Mouse (Mus musculus): ENCODE data around the gene Nfib. TPM values are rescaled to one million over a fixed set of nuclear protein-coding genes. Genes with fewer than 3 reads are reported as not detected.
A peak's percentile ranks its signal among the peaks of the same experiment; 100 is the strongest.

The Nfib gene
- total RNA-seq, 1 experiment from 2014 or later: 0.10 TPM

DNA sequence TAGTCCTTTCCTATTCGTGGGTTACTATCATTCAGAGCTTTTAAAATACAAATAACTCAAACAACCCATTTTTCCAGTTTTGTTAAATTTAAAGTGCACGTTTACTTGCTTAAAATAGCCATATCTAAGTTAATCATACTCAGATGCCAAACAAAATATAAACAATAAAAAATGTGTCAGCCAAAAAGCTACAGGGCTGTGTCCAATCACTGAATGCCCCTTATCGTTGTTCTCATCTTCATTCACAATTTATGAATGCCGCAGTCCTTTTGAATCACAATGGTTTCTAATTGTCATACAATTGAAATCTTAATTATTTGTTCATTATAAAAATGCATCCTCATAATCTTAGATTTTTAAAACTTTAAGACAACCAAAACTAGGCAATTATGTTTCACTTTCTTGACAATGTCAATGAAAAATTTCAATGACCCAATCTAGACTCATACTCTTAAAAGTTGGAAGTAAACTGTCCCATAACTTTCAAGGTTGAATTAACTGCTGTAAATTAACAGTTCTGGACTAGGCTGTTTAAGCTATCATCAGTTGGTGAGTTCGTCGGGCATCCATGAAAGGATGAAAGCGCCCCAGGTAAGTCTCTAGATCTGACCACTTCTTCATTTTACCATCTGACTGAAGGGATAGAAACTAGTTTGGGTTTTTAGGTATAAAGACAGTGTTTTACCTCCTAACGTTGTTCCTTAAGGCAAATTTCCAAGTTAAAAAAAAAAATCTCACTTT lies 202.1 kb downstream of the Nfib start:
- no peak for ATAC-seq (replicated peaks in 1 of 2; ENCODE audit: insufficient read depth in 1 of 2, low FRiP score in 2 of 2, low TSS enrichment in 1 of 2, low read depth in 1 of 2, poor library complexity in 2 of 2, severe bottlenecking in 2 of 2)

DNA sequence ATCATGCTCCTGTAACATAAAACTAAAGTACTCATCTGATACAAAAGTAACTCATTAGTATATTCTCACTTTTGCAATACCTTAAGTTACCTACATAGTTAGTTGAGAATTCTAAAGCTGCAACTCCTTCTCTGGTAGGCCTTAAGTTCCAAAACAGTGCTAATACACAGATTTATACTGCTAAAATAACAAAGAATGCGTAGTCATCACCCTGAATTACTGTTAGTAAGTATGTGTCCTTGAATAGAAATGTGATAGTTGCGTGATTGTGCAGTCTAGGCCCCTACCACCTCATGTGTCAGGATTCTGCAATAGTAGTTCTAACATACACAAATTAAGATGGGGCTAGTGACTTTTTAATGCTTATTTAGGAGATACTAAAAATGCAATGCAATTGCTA lies 202.9 kb downstream of the Nfib start:
- ATAC-seq (replicated peaks in 1 of 2; ENCODE audit: insufficient read depth in 1 of 2, low FRiP score in 2 of 2, low TSS enrichment in 1 of 2, low read depth in 1 of 2, poor library complexity in 2 of 2, severe bottlenecking in 2 of 2): no peak

DNA sequence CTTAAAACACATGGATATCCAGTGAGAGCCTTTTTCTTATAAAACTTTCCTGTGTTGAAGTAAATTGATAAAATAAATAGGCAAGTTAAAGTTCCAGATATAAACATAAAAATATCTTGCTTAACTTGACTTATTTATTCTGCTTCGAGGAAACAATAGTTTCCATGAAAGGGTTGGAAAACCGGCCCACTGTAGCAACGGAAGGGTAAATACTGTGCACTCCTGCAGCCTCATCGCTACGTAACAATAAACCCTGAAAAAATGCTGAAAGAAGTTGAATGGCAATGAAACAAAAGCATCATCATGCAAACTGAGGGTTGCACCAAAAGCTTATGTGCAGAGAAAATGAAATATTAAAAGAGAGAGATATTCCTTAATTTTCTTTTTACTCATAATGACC lies 203.5 kb downstream of the Nfib start:
- no peak for ATAC-seq (replicated peaks in 1 of 2; ENCODE audit: insufficient read depth in 1 of 2, low FRiP score in 2 of 2, low TSS enrichment in 1 of 2, low read depth in 1 of 2, poor library complexity in 2 of 2, severe bottlenecking in 2 of 2)

DNA sequence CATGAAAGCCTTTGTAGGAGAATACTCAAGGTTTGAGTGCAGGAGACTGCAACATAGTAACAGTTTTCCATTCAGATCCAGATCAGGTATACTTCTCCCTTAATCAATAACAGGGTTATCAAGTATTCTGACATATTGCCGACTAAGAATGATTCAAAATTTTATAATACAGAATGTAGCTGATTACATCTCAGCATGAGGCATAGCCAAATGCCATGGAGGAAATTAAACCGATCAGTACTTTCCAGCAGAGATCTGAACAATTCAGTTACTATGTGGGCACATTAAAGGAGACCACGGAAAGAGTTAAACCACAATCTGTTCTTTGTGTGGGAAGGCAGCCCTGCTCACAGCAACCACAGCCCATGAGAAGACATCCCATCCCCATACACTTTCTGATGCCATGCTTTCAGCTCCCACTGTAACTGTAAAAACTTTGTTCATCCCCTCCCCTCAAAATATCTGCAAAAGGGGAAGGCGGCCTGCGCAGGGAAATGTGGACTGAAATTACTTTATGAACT lies 204.9 kb downstream of the Nfib start:
- peak; percentile 33 to 39; a peak in 3 of 4 replicates for ATAC-seq (replicated peaks in 1 of 2; ENCODE audit: insufficient read depth in 1 of 2, low FRiP score in 2 of 2, low TSS enrichment in 1 of 2, low read depth in 1 of 2, poor library complexity in 2 of 2, severe bottlenecking in 2 of 2)

DNA sequence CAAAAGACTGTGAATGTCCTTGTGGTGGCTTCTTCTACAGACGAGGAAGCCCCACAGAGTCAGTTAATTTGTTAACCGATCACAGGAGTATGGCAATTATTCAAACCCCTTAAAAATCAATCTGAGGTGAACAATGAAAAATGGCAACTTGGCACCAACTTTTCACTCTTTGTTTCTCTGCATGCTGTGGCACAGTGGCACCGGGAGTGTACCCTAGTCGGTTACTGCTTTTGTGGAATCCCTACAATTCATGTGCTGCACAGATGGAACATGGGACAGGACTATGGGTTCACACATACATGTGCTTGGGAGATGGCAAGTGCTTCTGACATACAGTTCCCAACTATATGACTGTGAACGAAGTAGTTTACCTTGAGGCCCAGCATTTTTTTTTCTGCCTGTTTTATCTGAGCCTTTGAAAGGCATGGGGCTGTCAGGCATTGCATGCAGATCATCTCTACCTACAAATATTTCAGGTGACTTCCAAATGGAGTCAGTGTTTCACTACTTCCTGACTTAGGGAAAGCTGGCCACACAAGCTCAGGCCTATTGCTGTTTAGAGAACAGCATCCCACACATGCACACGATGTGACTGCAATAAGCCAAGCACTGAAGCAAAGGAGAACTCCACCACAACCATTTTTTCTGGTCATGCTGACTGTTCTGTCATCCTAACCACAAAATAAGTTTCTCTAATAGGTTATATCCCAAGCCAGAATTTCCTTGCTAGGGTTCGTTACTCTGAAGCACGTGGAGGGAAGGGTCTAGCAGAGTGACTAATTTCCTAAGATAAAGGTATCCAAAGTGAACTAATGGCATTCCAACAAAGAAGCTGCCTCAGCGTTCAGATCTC lies 205.6 kb downstream of the Nfib start:
- ATAC-seq (replicated peaks in 1 of 2; ENCODE audit: insufficient read depth in 1 of 2, low FRiP score in 2 of 2, low TSS enrichment in 1 of 2, low read depth in 1 of 2, poor library complexity in 2 of 2, severe bottlenecking in 2 of 2): no peak

DNA sequence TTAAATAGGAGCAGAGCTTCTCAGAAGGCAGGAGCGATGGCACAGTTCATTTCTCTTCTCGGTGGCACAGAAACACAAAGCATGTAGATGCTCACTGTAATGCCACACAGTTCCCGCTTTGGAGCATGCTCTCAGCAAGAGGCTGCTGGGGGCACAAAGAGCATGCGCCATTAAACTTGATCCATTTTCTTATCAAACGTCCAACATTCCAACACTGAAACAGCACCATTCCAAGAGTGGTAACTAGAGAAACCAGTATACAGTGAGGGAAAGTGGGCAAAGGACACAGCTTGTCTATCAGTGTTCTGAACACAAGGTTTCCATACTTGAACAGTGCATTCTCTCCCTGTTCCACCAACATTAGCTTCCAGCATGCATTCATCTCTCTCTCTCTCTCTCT lies 206.3 kb downstream of the Nfib start:
- ATAC-seq (replicated peaks in 1 of 2; ENCODE audit: insufficient read depth in 1 of 2, low FRiP score in 2 of 2, low TSS enrichment in 1 of 2, low read depth in 1 of 2, poor library complexity in 2 of 2, severe bottlenecking in 2 of 2): no peak

DNA sequence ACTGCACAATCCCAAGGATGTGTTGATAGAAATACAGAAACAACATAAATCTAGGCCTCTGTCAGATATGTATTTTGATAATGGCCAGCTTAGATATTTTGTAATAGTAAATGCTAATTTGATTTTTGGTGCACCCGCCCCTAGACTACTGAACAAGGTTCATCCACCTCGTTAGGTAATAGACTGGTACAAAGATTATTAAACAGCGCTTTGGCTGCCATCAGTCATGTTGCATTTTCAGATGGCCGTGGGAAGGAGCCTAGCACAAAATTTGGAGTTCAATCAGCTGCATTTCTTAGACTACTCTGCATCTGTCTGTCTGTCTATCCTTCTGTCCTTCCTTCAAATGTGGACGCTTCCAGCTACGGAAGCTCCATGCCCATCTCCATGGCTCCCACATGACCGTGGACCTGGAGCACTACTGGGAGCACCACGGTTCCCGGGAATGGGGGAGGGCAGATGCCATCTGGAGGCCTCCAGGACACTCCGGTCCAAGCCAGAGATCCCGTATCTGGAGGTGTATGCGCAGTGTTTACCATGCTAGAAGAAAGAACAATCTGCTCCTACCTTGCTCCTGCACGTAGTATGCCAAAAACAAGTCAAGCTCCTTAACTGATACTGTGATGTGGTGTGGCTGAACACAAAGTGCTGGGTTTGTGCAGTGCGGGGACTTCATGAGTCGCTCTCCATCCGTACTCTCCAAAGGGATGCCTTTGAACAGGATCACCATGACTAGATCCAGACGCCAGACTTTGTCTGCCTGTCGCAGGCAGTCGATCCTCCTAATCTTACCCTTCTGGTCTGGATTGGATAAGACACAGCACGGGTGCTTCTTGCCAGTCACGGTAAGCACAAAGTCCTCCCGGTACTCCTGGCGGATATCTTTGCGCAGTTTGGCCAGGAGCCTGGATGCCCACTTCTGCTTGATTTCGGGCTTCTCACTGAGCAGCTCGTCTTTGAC lies 207.6 kb downstream of the Nfib start:
- no peak for ATAC-seq (replicated peaks in 1 of 2; ENCODE audit: insufficient read depth in 1 of 2, low FRiP score in 2 of 2, low TSS enrichment in 1 of 2, low read depth in 1 of 2, poor library complexity in 2 of 2, severe bottlenecking in 2 of 2)

DNA sequence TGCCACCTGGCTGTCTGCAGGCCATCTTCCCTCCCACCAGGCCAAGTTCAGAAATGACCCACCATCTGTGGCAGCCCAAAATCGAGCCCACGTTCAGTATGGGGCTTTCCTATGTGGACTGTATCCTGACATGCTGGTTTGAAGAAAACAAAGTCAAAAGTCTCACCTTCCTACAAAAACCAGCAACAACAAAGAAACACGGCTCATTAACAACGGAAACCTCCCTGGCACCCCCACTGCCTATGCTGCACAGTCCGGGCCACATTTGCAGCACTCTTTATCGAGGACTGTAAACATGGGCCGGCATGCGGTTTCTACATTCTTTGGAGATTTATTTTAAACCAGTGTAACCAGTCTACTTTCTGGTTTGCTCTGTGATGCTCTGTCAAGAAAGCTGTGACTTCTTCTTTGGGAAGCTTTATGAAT lies 208.4 kb downstream of the Nfib start:
- ATAC-seq (replicated peaks in 1 of 2; ENCODE audit: insufficient read depth in 1 of 2, low FRiP score in 2 of 2, low TSS enrichment in 1 of 2, low read depth in 1 of 2, poor library complexity in 2 of 2, severe bottlenecking in 2 of 2): no peak

DNA sequence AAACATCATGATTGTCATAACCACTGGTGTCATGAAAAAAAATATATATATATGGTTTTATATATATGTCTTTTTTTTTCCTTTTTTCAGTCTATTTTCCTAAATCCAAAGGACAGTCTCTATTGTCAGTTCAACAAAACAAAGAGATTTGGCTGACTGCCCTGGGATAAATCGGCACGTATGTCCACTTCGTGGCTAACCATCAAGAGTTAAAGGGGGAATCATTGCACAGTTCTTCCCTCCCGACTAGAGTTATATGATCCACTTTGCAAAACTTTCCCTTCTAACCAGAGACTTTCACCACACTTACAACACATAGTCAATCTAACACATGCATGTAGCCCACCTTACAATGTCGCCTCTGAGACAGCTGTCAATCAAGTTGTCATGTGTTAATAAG lies 209.2 kb downstream of the Nfib start:
- no peak for ATAC-seq (replicated peaks in 1 of 2; ENCODE audit: insufficient read depth in 1 of 2, low FRiP score in 2 of 2, low TSS enrichment in 1 of 2, low read depth in 1 of 2, poor library complexity in 2 of 2, severe bottlenecking in 2 of 2)

DNA sequence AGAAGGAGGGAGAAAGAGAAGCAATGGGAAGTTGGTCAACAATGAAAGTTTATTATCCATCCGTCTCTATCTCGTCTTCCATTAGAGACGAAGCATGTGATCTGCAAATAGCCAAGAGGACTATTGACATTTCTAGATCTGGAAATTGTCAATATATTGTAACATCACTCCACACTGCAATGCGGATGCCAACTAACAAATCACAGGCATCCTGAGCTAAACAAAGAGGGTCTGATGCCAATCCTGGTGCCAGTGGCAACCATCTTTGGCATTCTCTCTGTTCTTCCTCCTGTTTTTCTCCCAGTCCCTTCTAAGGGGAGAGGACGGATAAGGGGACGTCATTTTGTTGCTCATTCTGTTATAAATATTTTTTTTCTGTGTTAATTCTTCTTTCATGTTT lies 209.9 kb downstream of the Nfib start:
- no peak for ATAC-seq (replicated peaks in 1 of 2; ENCODE audit: insufficient read depth in 1 of 2, low FRiP score in 2 of 2, low TSS enrichment in 1 of 2, low read depth in 1 of 2, poor library complexity in 2 of 2, severe bottlenecking in 2 of 2)

DNA sequence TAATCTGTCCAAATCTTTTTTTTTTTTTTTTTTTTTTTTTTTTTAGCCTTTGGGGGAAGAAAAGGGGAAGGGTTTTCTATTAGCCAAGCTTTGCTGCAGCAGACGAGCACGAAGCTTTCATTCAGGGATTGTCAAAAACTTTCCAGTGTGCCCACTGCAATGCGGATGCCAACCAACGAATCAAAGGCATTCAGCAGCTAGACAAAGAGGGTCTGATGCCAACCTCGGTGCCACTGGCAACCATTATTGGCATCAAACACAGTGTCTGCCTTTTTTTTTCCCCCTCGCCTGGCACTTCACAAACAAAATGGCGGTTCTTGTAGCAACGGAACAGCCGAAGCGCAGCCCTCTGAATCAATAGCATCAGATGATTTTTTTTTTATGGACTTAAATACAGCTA lies 210.7 kb downstream of the Nfib start:
- ATAC-seq (replicated peaks in 1 of 2; ENCODE audit: insufficient read depth in 1 of 2, low FRiP score in 2 of 2, low TSS enrichment in 1 of 2, low read depth in 1 of 2, poor library complexity in 2 of 2, severe bottlenecking in 2 of 2): no peak

DNA sequence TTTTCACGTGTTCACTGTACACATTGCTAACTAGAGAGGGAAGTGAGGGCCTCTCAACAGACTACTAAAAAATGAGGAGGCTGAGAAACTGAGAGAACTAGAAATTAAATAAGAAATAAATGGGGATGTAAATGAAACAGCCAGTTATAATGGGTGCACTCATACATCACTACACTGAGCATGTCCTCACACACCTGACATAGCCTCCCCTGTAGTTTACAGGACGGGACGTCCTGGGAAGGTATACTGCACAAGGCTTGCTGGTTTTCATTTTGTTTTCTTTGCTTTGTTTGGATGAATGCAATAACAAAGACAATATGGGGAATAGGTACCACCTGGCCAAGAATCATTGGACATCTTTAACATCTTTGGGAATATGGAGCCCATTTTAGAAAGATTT lies 211.1 kb downstream of the Nfib start:
- ATAC-seq (replicated peaks in 1 of 2; ENCODE audit: insufficient read depth in 1 of 2, low FRiP score in 2 of 2, low TSS enrichment in 1 of 2, low read depth in 1 of 2, poor library complexity in 2 of 2, severe bottlenecking in 2 of 2): no peak

DNA sequence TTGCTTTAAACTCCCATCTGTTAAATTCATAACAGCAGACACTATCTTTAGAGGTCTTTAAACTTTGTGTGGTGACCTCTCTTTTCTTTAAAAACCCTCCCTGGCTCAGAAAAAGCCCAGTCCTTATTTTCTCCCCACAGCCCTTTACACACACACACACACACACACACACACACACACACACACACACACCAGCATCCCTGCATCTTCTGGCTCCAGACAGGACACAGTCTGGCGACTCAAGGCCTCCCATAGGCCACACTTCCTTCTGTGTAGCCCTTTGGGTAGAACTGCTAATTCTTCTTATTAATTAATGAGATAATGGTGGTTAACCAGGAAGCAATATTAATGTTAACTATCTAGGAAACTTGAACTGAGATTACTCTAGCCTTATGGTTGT lies 211.7 kb downstream of the Nfib start:
- no peak for ATAC-seq (replicated peaks in 1 of 2; ENCODE audit: insufficient read depth in 1 of 2, low FRiP score in 2 of 2, low TSS enrichment in 1 of 2, low read depth in 1 of 2, poor library complexity in 2 of 2, severe bottlenecking in 2 of 2)

DNA sequence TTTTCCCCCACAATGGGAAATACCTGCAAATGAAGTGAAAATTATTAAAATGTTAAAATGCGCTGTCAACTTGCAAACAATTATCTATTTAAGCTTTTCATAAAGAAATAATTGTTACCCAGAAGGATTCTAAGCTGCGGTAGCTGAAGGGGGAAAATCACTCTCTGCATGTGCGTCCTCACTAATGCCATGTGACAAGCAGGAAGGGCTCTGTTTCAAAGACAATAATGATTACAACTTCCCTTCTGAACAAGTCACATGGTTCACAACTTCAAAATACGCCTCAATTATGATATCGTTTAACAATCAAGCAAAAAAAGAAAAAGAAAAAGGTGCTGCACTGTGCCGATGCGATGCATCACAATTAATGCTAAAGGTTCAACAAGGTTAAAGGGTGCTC lies 212.2 kb downstream of the Nfib start:
- no peak for ATAC-seq (replicated peaks in 1 of 2; ENCODE audit: insufficient read depth in 1 of 2, low FRiP score in 2 of 2, low TSS enrichment in 1 of 2, low read depth in 1 of 2, poor library complexity in 2 of 2, severe bottlenecking in 2 of 2)

DNA sequence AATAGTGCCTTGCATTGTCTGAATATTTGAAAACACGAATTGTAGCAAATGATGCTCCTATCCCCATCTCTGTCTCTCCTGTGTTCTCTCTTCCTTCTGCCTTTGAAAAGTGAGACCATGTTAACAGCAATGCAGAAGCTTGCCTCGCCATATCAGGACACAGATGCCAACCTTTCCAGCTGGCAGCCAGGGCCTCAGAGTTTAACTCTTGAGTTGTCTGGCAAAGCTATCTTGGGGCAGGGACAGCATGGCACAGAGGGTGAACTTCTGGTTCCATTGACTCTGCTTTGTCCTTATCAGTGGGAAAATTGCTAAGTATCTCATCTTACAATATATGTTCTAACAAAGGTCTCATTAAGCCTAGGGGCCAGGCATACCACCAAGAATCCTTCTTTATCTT lies 212.8 kb downstream of the Nfib start:
- no peak for ATAC-seq (replicated peaks in 1 of 2; ENCODE audit: insufficient read depth in 1 of 2, low FRiP score in 2 of 2, low TSS enrichment in 1 of 2, low read depth in 1 of 2, poor library complexity in 2 of 2, severe bottlenecking in 2 of 2)

DNA sequence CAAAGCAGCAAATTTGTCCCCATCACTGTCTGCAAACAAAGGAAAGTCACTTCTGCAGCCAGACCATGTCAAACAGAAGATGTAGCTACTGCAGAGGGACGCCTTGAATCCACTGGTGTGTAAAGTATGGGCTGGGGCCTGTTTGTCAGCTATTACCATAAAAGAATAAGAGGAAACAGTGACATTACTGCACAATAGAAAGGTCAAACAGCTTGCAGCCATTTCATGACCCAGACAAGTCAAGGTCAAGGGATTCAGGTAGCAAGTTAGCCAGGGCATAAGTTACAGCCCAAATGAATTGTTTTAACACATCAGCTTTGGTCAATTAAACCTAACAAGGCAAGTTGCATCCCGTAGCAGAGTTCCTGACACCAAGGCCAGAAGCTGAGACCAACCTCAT lies 215.6 kb downstream of the Nfib start:
- ATAC-seq (replicated peaks in 1 of 2; ENCODE audit: insufficient read depth in 1 of 2, low FRiP score in 2 of 2, low TSS enrichment in 1 of 2, low read depth in 1 of 2, poor library complexity in 2 of 2, severe bottlenecking in 2 of 2): no peak

DNA sequence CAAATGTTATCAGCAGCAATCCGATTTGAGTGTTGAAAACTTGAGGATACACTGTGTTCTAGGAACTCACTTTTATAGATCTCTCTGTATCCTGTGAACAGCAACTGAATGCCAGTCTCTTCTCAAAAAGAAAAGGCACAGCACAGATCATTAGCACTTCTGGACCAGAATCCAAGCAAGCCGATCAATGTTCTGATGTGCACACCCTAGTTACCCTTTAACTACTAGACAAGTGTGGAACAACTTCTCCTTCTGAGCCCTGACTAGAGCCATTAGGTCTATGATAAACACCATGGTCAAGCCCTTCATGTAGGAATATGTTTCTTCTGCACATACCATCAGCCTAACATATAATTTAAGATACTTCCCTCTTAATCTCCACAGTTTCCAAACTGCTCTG lies 219.6 kb downstream of the Nfib start:
- ATAC-seq (replicated peaks in 1 of 2; ENCODE audit: insufficient read depth in 1 of 2, low FRiP score in 2 of 2, low TSS enrichment in 1 of 2, low read depth in 1 of 2, poor library complexity in 2 of 2, severe bottlenecking in 2 of 2): no peak
